Mouse (Mus musculus) intestine, embryonic 16.5 days (tissue): Measurements from ENCODE around the gene Tbc1d32. TPM values are rescaled to one million over a fixed set of nuclear protein-coding genes. Genes with fewer than 3 reads are reported as not detected.

Experiments
- ATAC-seq: fragments of 200-750 bp; cut with Nextera tagmentation; 2 replicates; pipeline ENCODE4 v1.8.0; 2017; ENCODE audit warnings: moderate TSS enrichment, moderate library complexity
- H3K27ac ChIP-seq: fragments of 300-500 bp; sonication (generic); 2 replicates; pipeline ENCODE4 v1.5.1; 2014; ENCODE audit warnings: mild to moderate bottlenecking, low read length
- H3K27me3 ChIP-seq: fragments of 300-500 bp; sonication (generic); replicated peaks from 2 replicates; pipeline ENCODE4 v1.6.1; 2014; ENCODE audit warnings: low read length, control low read depth, mixed read lengths; ENCODE audit not compliant: control insufficient read depth, insufficient read depth
- H3K36me3 ChIP-seq: fragments of 300-500 bp; sonication (generic); 2 replicates; pipeline ENCODE4 v1.6.1; 2014; ENCODE audit warnings: low read length, control low read depth; ENCODE audit not compliant: control insufficient read depth, insufficient read depth
- H3K4me1 ChIP-seq: fragments of 300-500 bp; sonication (generic); 2 replicates; pipeline ENCODE4 v1.6.1; 2014; ENCODE audit warnings: low read length, control low read depth, mixed read lengths; ENCODE audit not compliant: control insufficient read depth, insufficient read depth
- H3K4me2 ChIP-seq: fragments of 300-500 bp; sonication (generic); 2 replicates; pipeline ENCODE4 v1.6.1; 2014; ENCODE audit warnings: low read depth, low read length, control low read depth
- H3K4me3 ChIP-seq: fragments of 300-500 bp; sonication (generic); 2 replicates; pipeline ENCODE4 v1.5.1; 2014; ENCODE audit warnings: mild to moderate bottlenecking, low read length
- H3K9ac ChIP-seq: fragments of 300-500 bp; sonication (generic); 2 replicates; pipeline ENCODE4 v1.6.1; 2014; ENCODE audit warnings: low read depth, low read length
- H3K9me3 ChIP-seq: fragments of 300-500 bp; sonication (generic); 2 replicates; pipeline ENCODE4 v1.6.1; 2016; ENCODE audit warnings: low read length, control low read depth; ENCODE audit not compliant: control insufficient read depth
- WGBS: fragments of 180-500 bp; shearing (Covaris S2); extraction: QIAGEN DNeasy Blood & Tissue Kit; methylation state at CpG from one replicate; pipeline ENCODE4 v1.1.7; 2014; 5-methylcytosine and 5-hydroxymethylcytosine counted together
- polyA plus RNA-seq: library from polyadenylated mRNA; unstranded; fragments of >200 nt; fragmentation: Nextera tagmentation; extraction: Ambion mirVana; gene quantifications from 2 replicates; pipeline ENCODE4 v1.2.1, GENCODE M21; 2015

Tbc1d32 gene
- polyA plus RNA-seq, 1 experiment from 2014 or later: 2.3 TPM

- no peak overlapping the region for H3K27ac ChIP-seq
- H3K36me3 ChIP-seq: no peaks in the 10 kb centered on the region
- ATAC-seq: no peak
- no peak overlapping the region for H3K9ac ChIP-seq
- no peaks in the 10 kb centered on the region for H3K27me3 ChIP-seq
- no peaks in the 10 kb centered on the region for H3K4me1 ChIP-seq
- 84% methylated on average over 2 of the region's 2 CpGs for WGBS
- H3K4me2 ChIP-seq: no peak overlapping the region
- no peak overlapping the region for H3K4me3 ChIP-seq
- no peaks in the 10 kb centered on the region for H3K9me3 ChIP-seq
These were observed 98.8 kb downstream of the Tbc1d32 start for GRCm38 (mm10) chr10:56129642-56130041.

- Histone ChIP-seq H3K27me3 (no peaks in the 10 kb centered on the region), H3K9ac (no peak overlapping the region), H3K36me3 (no peaks in the 10 kb centered on the region), H3K27ac (no peak overlapping the region), H3K4me3 (no peak overlapping the region), H3K4me1 (no peaks in the 10 kb centered on the region), H3K9me3 (no peaks in the 10 kb centered on the region), H3K4me2 (no peak overlapping the region)
- ATAC-seq: no peak
- 90% methylated on average over 1 of the region's 1 CpGs for WGBS
These were observed 101.5 kb downstream of the Tbc1d32 start for GRCm38 (mm10) chr10:56126972-56127371.

- H3K36me3 ChIP-seq: no peaks in the 10 kb centered on the region
These were observed 112.8 kb downstream of the Tbc1d32 start for GRCm38 (mm10) chr10:56115636-56116180.

GRCm38 (mm10) chr10:56114951-56115635, 113.4 kb downstream of the Tbc1d32 start:
- WGBS: under 1% methylated on average over 50 of the region's 50 CpGs
- Histone ChIP-seq H3K9ac (peak overlapping the region; percentile 75), H3K4me2 (peak overlapping the region; percentile 90), H3K4me1 (peaks cover 7% of the 10 kb centered on the region), H3K36me3 (no peaks in the 10 kb centered on the region), H3K9me3 (no peaks in the 10 kb centered on the region), H3K4me3 (peak overlapping the region; percentile 71), H3K27ac (0 out of 2 replicates have a peak overlapping the region, but pooled peaks have one; percentile 6), H3K27me3 (no peaks in the 10 kb centered on the region)
- ATAC-seq: peak; percentile 95

More at GRCm38 (mm10) chr10:56115636-56116180, 112.8 kb downstream of the Tbc1d32 start:
- Histone ChIP-seq H3K4me3 (peak overlapping the region; percentile 71), H3K4me2 (peak overlapping the region; percentile 90), H3K4me1 (peaks cover 7% of the 10 kb centered on the region), H3K27ac (0 out of 2 replicates have a peak overlapping the region, but pooled peaks have one; percentile 6), H3K27me3 (no peaks in the 10 kb centered on the region), H3K9me3 (no peaks in the 10 kb centered on the region), H3K9ac (peak overlapping the region; percentile 75)
- ATAC-seq: peak; percentile 81
- WGBS: 20% methylated on average over 26 of the region's 27 CpGs

- peak overlapping the region; percentile 64 for H3K9ac ChIP-seq
- ATAC-seq: peak; percentile 52
These were observed 121.5 kb downstream of the Tbc1d32 start for GRCm38 (mm10) chr10:56106996-56107334.

GRCm38 (mm10) chr10:56106333-56106995, 122.0 kb downstream of the Tbc1d32 start, which contains the start of gene Msl3l2:
Msl3l2 (plus strand) TSS chr10:56106917.
- Histone ChIP-seq H3K36me3 (no peaks in the 10 kb centered on the region), H3K27ac (no peak within 1 kb of the TSS), H3K27me3 (no peaks in the 10 kb centered on the region), H3K4me3 (peak within 1 kb of the TSS; percentile 43), H3K9ac (peak within 1 kb of the TSS; percentile 64), H3K9me3 (no peaks in the 10 kb centered on the region), H3K4me1 (no peaks in the 10 kb centered on the region; the same call in 1 of the 2 replicates), H3K4me2 (peak within 1 kb of the TSS; percentile 52)
- WGBS: 24% methylated on average over 18 of the region's 18 CpGs
- ATAC-seq: peak; percentile 91

More at GRCm38 (mm10) chr10:56106996-56107334, 121.5 kb downstream of the Tbc1d32 start:
- H3K27me3 ChIP-seq: no peaks in the 10 kb centered on the region
- H3K9me3 ChIP-seq: no peaks in the 10 kb centered on the region
- no peaks in the 10 kb centered on the region; the same call in 1 of the 2 replicates for H3K4me1 ChIP-seq
- no peak overlapping the region for H3K27ac ChIP-seq
- peak overlapping the region; percentile 52 for H3K4me2 ChIP-seq
- WGBS: 43% methylated on average over 1 of the region's 1 CpGs
- H3K4me3 ChIP-seq: peak overlapping the region; percentile 43
- H3K36me3 ChIP-seq: no peaks in the 10 kb centered on the region

GRCm38 (mm10) chr10:56099641-56100310, 128.7 kb downstream of the Tbc1d32 start:
- Histone ChIP-seq H3K27me3 (no peaks in the 10 kb centered on the region), H3K4me1 (no peaks in the 10 kb centered on the region), H3K9ac (no peak overlapping the region), H3K27ac (no peak overlapping the region), H3K36me3 (no peaks in the 10 kb centered on the region), H3K9me3 (no peaks in the 10 kb centered on the region), H3K4me2 (no peak overlapping the region), H3K4me3 (no peak overlapping the region)
- ATAC-seq: no peak
- 91% methylated on average over 3 of the region's 3 CpGs for WGBS

- no peaks in the 10 kb centered on the region for H3K27me3 ChIP-seq
- H3K36me3 ChIP-seq: no peaks in the 10 kb centered on the region
- H3K4me2 ChIP-seq: no peak overlapping the region
- no peak overlapping the region for H3K27ac ChIP-seq
- no peak overlapping the region for H3K9ac ChIP-seq
- H3K4me3 ChIP-seq: no peak overlapping the region
- 83% methylated on average over 3 of the region's 3 CpGs for WGBS
- H3K4me1 ChIP-seq: no peaks in the 10 kb centered on the region
- no peak for ATAC-seq
- H3K9me3 ChIP-seq: no peaks in the 10 kb centered on the region
These were observed 129.4 kb downstream of the Tbc1d32 start for GRCm38 (mm10) chr10:56099126-56099525.

GRCm38 (mm10) chr10:56096757-56097156, 131.7 kb downstream of the Tbc1d32 start:
- Histone ChIP-seq H3K36me3 (no peaks in the 10 kb centered on the region), H3K27ac (no peak overlapping the region), H3K4me2 (no peak overlapping the region), H3K4me1 (no peaks in the 10 kb centered on the region), H3K27me3 (no peaks in the 10 kb centered on the region), H3K4me3 (no peak overlapping the region), H3K9ac (no peak overlapping the region), H3K9me3 (no peaks in the 10 kb centered on the region)
- no peak for ATAC-seq
